Mouse (Mus musculus): ENCODE data around the gene Iqcn. TPM values are rescaled to one million over a fixed set of nuclear protein-coding genes. Genes with fewer than 3 reads are reported as not detected.

Iqcn gene
- total RNA-seq, 2 experiments from 2014 or later: 0.07 TPM; not detected in 1

DNA sequence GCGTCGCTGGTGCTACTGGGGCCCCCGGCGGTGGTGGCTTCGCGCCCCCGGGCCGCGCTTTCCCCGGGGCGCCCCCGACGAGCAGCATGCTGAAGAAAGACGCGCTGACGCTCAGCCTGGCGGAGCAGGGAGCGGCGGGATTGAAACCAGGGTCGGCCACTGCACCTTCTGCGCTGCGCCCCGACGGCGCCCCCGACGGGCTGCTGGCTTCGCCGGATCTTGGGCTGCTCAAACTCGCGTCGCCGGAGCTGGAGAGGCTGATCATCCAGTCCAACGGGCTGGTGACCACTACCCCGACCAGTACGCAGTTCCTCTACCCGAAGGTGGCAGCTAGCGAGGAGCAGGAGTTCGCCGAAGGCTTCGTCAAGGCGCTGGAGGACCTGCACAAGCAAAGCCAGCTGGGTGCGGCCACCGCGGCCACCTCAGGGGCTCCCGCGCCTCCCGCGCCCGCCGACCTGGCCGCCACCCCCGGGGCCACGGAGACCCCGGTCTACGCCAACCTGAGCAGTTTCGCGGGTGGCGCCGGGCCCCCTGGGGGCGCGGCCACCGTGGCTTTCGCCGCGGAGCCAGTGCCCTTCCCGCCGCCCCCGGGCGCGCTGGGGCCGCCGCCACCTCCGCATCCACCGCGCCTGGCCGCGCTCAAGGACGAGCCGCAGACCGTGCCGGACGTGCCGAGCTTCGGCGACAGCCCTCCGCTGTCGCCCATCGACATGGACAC is 4.0 kb upstream of the Iqcn start:
- intact Hi-C loops (cut with DNase I): no loop called here
- peak in 1 of 2 experiments; percentile 76 for DNase-seq

DNA sequence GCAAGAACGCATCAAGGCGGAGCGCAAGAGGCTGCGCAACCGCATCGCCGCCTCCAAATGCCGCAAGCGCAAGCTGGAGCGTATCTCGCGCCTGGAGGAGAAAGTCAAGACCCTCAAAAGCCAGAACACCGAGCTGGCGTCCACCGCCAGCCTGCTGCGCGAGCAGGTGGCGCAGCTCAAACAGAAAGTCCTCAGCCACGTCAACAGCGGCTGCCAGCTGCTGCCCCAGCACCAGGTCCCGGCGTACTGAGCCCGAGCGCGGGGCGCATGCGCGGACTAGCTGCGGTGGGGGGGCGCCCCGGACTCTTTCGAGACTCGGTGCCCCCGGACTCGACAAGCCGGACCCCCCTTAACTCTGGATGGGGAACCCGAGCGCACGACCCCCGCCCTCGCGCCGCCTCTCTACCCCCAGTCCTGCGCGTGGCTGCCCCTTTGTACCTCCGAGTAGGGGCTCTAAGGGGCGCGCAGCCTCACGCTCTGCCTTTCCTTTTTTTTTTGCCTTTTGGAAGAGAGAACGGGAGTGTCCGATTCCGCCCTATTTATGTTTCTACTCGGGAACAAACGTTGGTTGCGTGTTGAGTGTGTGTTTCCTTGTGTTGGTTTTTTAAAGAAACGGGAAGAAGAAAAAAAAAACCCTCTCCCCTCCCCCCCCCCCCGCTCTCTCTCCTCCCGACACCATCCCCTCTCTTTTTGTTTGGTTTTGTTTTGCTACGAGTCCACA is 3.3 kb upstream of the Iqcn start:
- intact Hi-C loops (cut with DNase I): loop anchor here (1.0 to 5.0 kb wide), 2 partner anchors 27 to 88 kb away; partner anchors contain the start of gene Lsm4
- peak; percentile 84 to 85 for DNase-seq

DNA sequence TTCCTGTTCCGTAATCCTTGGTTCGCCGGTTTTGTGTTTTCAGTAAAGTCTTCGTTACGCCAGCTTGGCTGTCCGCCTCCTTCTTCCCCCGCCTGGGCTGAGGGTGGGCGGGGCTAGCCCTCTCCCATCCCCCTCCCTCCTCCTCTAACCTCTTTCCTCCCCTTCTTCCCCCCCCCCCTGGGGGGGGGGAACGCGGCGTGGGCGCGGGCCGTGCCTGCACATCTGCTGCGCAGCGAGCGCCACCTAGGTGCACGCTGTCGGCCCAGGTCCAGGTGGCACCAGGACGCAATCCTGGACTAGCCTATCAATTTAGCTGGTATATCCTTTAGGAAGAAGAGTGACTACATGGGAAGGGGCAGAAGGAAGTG is 2.7 kb upstream of the Iqcn start:
- peak; percentile 91 to 93 for DNase-seq
- intact Hi-C loops (cut with DNase I): loop anchor here (1.0 to 5.0 kb wide), 2 partner anchors 27 to 88 kb away; partner anchors contain the start of gene Lsm4

DNA sequence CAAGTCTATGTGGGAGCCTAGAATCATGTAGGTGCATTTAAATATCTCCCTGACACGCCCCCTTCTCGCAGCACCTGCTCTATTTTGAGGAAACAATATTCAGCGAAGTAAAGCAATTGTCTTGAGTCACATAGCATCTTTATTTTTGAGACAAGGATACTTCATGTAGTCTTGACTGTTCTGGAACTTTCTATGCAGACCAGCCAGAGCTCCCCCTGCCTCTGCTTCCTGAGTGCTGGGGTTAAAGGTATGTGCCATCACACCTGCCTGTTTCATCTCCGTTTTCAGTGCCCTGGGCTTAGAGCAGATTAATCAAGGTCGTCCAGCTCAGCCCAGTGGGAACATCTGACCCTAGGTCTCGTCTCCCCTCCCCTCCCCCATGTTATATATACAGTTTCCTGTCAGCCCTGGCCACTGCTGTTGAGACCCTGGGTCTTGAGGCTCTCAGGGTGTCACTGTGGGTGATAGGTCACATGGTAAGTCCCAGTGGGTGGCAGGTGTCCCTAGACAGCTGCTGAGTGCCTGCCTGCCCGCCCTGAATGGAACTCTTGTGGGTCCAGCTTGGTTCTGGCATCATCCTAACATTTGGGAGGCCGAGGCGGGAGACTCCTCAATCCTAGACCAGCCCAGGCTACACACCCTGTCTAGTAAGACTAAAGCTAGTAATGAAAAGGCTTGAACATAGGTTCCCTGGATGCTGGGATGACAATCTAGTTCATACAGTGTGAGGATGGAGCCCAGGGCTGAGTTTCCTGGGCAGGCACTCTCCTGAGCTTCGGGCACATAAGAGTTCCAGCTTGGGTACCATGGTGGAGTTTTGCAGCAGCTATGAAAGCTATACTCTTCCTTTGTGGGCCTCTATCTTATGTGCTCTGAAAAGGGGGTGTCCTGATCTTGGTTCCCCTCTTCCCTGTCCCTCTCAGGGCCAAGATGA is 1.9 kb upstream of the Iqcn start:
- DNase-seq: no peak
- intact Hi-C loops (cut with DNase I): loop anchor here (5.0 kb wide), 1 partner anchor 89 kb away; no protein-coding TSS in a partner anchor

DNA sequence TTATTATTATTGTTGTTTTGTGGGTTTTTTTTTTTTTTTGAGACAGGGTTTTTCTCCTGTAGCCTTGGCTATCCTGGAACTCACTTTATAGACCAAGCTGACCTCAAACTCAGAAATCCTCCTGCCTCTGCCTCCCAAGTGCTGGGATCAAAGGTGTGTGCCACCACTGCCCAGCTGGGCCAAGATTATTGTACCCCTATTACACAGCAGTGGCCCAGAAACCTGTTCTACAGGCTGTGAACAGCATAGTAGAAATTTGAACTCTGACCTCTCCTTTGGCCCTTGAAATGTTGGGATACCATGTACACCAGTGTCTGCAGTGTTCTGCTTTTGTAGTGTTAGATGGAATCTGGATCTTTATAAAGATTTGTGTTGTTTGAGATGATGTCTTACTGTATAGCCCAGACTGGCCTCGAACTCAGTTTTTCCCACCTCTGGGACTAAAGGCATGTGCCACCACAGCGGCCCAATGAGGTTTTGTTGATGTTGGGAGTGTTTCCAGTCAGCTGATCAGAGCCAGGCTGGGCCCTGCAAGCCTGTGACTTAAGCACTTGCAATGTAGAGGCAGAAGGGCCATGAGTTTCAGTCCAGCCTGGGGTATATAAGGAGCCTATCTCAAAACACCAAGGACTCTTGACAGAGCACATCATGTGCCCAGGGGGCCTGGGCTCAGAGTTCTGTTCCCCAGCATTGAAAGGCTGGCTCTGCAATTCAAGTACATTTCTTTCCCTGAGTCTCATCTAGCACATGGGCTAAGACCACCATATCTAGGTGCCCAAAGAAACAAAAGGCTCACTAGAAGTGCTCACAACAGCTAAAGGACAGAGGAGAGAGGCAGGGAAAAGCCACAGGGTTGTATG is 1.0 kb upstream of the Iqcn start:
- peak in 1 of 2 experiments; percentile 41 for DNase-seq
- intact Hi-C loops (cut with DNase I): loop anchor here (5.0 kb wide), 1 partner anchor 90 kb away; no protein-coding TSS in a partner anchor

DNA sequence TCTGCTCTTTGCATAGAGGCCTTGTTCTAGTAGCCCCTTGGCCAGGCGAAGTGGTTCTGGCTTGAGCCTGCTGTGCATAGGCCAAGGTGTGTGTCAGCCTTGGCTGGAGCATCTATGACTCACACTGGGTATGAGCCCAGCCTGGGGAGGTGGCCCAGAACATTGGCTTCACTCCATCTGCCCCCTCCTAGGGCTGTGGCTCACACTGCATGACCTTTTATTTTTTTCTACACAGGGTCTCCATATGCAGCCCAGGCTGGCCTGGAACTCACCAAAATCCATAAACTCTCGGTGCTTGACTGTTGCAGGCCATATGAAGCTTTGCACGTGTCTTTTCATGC is 445 bp upstream of the Iqcn start:
- DNase-seq: peak; percentile 92 to 93
- intact Hi-C loops (cut with DNase I): loop anchor here (5.0 kb wide), 1 partner anchor 91 kb away; no protein-coding TSS in a partner anchor

DNA sequence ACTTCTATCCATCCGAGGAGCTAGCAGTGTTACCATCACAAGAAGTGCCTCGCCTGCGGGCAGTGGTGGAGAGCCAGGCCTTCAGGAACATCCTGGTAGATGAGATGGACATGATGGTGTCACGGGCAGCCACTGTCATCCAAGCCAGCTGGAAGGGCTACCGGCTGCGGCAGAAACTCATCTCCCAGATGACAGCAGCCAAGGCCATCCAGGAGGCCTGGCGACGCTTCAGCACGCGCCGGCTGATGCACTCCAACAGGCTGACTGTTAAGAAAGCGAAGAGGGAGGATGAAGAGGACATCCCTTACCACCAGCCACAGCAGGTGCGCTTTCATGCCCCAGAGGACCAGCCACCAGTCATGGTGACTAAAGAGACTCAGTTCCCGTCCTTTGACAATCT is 5.0 kb downstream of the Iqcn start:
- intact Hi-C loops (cut with DNase I): no loop called here
- no peak for DNase-seq

DNA sequence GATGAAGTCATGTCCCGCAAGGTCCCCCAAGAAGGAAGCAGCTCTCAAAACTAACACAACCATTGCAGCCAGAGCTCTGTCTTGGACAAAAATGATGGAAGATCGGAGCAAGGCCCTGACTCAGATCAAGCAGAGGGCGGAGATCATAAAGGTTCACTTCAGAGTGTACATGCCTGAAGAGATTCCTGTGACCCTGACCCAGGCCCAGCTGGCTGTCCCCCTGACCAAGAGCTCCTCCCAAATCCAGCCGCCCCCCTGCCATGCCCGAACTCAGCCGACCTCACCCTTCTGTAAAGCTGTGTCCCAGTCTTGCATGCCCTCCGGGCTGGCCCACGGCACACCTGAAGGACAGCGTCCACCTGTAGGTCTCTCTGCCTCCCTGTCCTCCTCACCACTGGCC is 6.5 kb downstream of the Iqcn start:
- intact Hi-C loops (cut with DNase I): no loop called here
- DNase-seq: no peak

DNA sequence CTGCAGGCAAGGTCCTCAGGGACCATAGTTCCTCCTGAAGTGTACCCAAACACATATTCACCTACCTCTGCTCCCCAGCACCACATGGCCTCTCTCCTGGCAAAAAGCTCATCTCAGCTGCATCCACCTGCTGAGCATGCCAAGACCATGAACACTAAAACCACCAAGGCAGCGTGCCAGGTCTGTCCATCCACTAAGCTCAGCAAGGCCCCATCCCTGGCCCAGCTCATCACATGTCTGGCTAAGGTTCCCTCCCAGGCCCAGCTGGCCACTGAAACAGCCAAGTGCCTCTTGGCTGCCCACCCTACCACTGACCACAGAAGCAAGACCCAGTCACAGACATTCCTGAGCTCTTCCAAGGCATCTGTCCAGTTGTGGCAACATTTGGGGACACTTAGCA is 7.0 kb downstream of the Iqcn start:
- intact Hi-C loops (cut with DNase I): no loop called here
- DNase-seq: peak; percentile 35 to 63

DNA sequence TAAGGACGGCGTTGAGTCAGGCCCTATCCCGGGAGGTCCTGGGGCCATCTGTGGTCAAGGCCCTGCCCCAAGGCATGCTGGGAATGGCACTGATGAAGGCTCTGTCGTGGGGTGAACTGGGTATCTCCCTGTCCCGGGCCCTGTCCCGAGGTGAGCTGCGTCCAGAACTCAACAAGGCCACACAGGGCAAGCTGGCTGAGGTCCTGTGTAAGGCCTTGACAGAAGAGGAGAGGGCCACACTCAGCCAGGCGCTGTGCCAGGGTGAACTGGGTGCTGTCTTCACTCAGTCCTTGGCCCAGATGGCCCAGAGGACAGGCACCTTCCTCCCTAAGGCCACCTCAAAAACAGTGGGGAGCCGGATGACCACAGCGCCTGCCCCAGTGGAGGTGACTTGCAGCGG is 7.8 kb downstream of the Iqcn start:
- intact Hi-C loops (cut with DNase I): no loop called here
- DNase-seq: no peak

DNA sequence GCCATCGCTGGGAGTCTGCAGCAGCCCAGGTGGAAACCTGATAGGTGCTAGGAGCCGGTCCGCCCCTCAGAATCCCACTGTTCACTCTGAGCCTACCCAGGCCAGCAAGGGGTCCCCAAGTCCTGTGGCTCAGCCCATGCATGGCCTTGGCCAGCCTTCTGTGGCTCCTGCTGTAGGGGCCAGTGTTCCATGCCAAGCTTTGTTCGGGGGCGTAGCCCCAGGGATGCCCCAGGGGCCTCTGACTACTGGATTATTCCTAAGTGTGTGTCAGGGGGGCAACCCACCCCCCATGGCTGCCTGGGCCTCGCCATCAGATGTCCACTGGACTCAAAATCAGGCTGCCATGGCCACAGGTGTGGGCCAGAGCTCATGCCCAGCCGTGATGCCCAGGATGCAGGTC is 10.7 kb downstream of the Iqcn start:
- no peak for DNase-seq
- intact Hi-C loops (cut with DNase I): no loop called here

DNA sequence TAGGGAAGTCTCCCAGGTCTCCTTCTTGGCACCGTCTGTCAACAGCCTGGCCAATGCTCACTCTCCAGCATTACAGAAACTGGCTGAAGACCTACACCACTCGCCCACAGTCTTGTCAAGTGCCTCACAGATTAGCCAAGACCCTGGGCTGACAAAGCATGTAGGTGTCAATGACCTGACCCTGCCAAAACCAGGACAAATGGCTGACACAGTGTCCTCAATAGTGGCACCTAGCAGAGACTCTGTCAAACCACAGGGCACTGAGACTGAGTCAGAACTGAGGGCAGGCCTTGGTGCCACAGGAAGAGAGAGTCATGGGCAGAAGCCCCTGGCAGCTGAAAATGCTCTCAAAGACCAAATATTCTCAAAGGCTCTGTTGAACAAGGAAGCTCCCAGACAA is 11.8 kb downstream of the Iqcn start:
- DNase-seq: no peak
- intact Hi-C loops (cut with DNase I): no loop called here

DNA sequence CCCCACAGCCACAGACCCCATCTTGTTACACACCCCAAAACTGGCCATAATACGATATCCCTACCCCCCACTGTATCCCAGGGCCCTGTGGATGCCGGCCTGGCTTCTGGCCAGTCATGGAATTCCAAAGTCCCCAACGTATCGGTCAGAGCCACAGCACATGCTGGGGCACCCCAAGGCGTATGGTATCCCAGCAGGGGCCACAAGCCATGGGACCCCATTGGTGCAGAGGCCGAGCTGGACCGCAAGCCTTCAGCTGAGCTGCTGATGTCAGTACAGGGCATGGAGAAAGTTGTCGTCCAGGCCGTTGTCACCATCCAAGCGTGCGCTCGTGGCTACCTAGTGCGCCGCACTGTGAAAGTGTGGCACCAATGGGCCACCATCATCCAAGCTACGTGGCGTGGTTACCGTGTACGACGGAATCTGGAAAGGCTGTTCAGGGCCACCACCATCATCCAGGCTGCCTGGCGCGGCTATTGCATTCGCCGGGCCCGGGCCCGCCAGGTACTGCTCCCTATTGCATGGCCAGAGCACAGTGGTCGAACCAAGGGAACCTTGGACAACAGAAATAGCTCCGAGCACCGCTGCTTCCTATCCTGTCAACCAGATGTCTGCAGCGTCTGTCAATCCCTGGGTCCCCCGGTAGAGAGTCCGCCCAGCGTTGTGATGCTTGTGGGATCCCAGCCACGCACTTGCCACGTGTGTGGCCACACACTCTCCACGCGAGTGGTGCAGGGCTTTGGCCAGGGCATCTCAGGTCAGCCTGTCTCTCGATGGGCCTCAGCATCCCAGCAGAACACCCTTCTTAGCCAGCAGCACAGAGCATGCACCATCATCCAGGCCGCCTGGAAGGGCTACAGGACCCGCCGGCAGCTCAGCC is 13.5 kb downstream of the Iqcn start:
- DNase-seq: no peak
- intact Hi-C loops (cut with DNase I): no loop called here

DNA sequence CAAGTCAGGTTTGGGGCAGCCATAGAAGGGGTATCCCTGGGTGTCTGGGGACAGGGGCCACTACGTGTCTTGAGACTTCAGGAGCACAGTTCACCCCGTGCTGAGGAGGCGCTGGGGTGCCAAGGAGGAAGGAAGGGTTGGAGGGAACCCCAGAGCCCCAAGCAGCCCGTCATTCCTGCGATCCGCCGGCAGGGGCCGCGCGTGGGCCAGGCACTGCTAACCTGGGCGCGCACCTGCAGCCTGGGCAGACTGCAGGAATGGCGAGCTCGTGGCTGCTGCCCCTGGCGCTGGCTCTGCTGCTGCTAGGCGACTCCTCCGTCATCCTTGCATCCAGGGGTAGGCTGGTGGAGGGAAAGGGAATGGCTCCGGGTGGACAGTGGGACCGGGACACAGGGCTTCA is 15.0 kb downstream of the Iqcn start, which contains the start of gene Gm3336:
Gene Gm3336 (plus strand): TSS at position 247 of the 400 bp plus-strand sequence.
- intact Hi-C loops (cut with DNase I): no loop called here
- peak in 1 of 2 experiments; percentile 68 for DNase-seq

DNA sequence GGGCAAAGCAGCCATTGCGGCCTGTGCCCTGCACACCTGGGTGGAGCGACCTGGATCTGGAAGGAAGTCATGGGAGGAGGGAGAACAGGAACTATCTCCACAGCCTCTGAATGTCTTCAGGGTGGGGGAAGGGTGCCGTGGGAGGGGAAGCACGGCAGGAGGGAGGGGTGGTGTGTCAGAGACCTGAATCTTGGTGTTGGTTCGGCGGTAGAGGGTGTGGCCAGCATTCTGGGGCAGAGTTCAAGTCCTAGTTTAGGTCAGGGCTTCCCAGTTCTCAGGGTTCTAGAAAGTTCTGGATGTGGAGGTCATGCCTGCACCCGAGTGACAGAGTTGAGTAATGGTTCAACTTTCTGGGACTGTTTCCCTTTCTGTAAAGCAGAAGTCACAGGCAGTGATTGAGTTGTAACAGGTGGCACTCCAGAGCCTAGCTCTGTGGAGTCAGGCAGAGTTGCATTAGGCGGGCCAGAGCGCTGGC is 16.6 kb downstream of the Iqcn start:
- DNase-seq: no peak
- intact Hi-C loops (cut with DNase I): loop anchor here (1.0 to 5.0 kb wide), 5 partner anchors 32 to 149 kb away; no protein-coding TSS in a partner anchor

DNA sequence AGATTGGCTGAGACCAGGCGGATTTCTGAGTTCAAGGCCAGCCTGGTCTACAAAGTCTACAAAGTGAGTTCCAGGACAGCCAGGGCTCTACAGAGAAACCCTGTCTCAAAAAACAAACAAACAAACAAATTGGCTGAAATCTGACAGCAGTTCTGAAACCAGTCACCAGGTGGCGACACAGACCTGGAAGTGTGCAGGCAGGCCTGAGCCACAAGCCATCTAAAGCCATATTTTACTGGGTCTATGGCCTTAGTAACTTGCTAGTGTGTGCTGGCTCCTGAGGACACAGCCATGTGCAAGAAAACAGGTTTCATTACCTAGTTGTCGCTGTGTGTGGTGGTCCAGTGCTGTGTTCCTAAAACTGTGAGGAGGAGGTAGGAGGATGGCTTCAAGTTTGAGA is 17.5 kb downstream of the Iqcn start:
- DNase-seq: peak; percentile 80 to 92

DNA sequence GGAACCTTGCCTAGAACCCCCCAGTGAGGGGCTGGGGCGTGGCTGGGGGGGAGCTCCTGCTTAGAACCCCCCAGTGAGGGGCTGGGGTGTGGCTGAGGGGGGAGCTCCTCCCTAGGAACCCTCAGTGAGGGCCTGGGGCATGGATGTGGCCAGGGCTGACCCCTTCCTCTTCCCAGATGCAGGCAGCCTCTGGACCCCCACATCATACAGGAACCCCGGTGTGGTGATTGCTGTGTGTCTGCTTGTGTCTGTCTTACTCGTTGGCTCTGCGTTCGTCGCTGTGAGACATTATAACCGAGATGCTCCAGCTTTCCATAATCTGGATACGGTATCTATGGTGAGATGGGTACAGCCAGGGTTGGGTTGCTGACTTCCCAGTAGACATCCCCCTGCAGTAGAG is 18.3 kb downstream of the Iqcn start:
- no peak for DNase-seq
- intact Hi-C loops (cut with DNase I): loop anchor here (2.0 to 5.0 kb wide), 2 partner anchors 101 to 147 kb away; no protein-coding TSS in a partner anchor

More for the DNA sequence above, 17.5 kb downstream of the Iqcn start:
- intact Hi-C loops (cut with DNase I): loop anchor here (1.0 to 5.0 kb wide), 5 partner anchors 32 to 148 kb away; no protein-coding TSS in a partner anchor

DNA sequence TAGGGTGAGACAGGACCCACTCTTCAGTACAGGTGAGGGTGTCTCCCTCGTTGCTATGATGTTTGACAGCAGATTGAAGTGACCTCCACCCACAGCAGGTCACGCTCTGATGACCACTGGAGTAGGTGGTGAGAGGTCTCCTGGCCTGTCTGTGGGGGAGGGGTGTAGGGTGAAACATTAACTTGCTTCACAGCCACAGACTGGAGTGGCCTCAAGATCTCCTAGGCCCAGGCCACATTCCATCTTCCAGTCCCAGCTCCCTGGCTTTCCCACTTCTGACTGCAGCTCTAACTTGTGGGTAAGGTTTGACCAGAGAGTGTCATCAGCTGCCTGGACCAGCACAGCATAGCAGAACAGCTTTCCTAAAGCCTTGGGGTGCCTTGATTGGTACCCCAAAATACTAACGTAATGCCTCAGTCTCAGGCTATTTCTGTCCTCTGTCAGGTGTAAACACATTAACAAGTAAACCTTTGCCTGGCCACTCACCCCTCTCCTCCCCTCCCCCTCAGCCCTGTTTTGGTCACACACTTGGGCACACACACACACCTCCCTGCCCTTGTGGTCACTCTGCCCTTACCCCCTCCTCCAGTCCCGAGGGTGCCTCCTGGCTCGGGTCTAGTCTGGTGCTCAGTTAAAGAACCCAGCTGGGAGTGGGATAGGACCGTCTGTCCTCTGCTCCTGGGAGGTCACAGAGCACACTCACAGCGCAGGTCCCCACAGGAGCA is 20.4 kb downstream of the Iqcn start, which contains the start of gene Pde4c:
Gene Pde4c (plus strand): TSS at position 235 of the 725 bp plus-strand sequence.
- no peak for DNase-seq
- intact Hi-C loops (cut with DNase I): loop anchor here (5.0 kb wide), 1 partner anchor 99 kb away; no protein-coding TSS in a partner anchor
